Mouse (Mus musculus) liver, adult 10 weeks (tissue): ENCODE measurements around the gene Sart1. TPM values are rescaled to one million over a fixed set of nuclear protein-coding genes. Genes with fewer than 3 reads are reported as not detected.

Experiments used
- polyA plus RNA-seq: library from polyadenylated mRNA; stranded (reverse); fragments of 350-450 nt; fragmentation: Illumina TruSeq; extraction: RNeasy Lipid Tissue Mini Kit (QIAGEN cat#74804); gene quantifications from one replicate; pipeline ENCODE4 v1.2.3, GENCODE M21; 2014; ENCODE audit warnings: low read depth, low replicate concordance

Sart1 gene
- 4.6 TPM for polyA plus RNA-seq

GRCm38 (mm10) chr19:5388588-5389242 lies at the start of gene Sart1:
Gene Sart1 (minus strand): TSS chr19:5388703.

GRCm38 (mm10) chr19:5424782-5425741 lies 36.6 kb upstream of the Sart1 start, which contains the start of the genes Drap1 and AI837181:
Gene Drap1 (minus strand): TSS chr19:5424979.
Gene AI837181 (plus strand): TSS chr19:5425144.

GRCm38 (mm10) chr19:5402293-5402692 lies 13.8 kb upstream of the Sart1 start, which contains the start of gene Tsga10ip:
Gene Tsga10ip (minus strand): TSS chr19:5402526.

GRCm38 (mm10) chr19:5367053-5367359 lies 21.5 kb downstream of the Sart1 start, which contains the start of gene Banf1:
Gene Banf1 (minus strand): TSS chr19:5367168.

GRCm38 (mm10) chr19:5366175-5367052 lies 22.1 kb downstream of the Sart1 start, which contains the start of gene Eif1ad:
Gene Eif1ad (plus strand): TSS chr19:5366741.

GRCm38 (mm10) chr19:5349502-5349873 lies 39.0 kb downstream of the Sart1 start, which contains the start of gene Cst6:
Gene Cst6 (minus strand): TSS chr19:5349574.

GRCm38 (mm10) chr19:5335441-5335840 lies 53.1 kb downstream of the Sart1 start, which contains the start of gene Catsper1:
Gene Catsper1 (plus strand): TSS chr19:5335741.

Other genes starting within 250 kb of the Sart1 start
- 0.53 TPM for gene Pacs1, start 115.6 kb downstream of the Sart1 start, polyA plus RNA-seq
- gene Sf3b2, start 93.2 kb downstream of the Sart1 start, polyA plus RNA-seq = 25.1 TPM
- gene Gal3st3, start 90.4 kb downstream of the Sart1 start, polyA plus RNA-seq = not detected
- not detected for gene Catsper1, start 53.0 kb downstream of the Sart1 start, polyA plus RNA-seq
- gene Cst6, start 39.1 kb downstream of the Sart1 start, polyA plus RNA-seq = not detected
- gene Eif1ad, start 22.0 kb downstream of the Sart1 start, polyA plus RNA-seq = 7.1 TPM
- gene Banf1, start 21.5 kb downstream of the Sart1 start, polyA plus RNA-seq = 7.5 TPM
- not detected for gene Tsga10ip, start 13.8 kb upstream of the Sart1 start, polyA plus RNA-seq
- 7.4 TPM for gene Drap1, start 36.3 kb upstream of the Sart1 start, polyA plus RNA-seq
- 0.58 TPM for gene AI837181, start 36.4 kb upstream of the Sart1 start, polyA plus RNA-seq
- gene Fosl1, start 58.8 kb upstream of the Sart1 start, polyA plus RNA-seq = not detected
- gene Ccdc85b, start 69.2 kb upstream of the Sart1 start, polyA plus RNA-seq = 0.11 TPM
- gene Fibp, start 71.9 kb upstream of the Sart1 start, polyA plus RNA-seq = 5.5 TPM
- gene Ctsw, start 79.8 kb upstream of the Sart1 start, polyA plus RNA-seq = not detected
- not detected for gene Efemp2, start 85.3 kb upstream of the Sart1 start, polyA plus RNA-seq
- gene Mus81, start 99.7 kb upstream of the Sart1 start, polyA plus RNA-seq = 0.74 TPM
- 109 TPM for gene Cfl1, start 101.8 kb upstream of the Sart1 start, polyA plus RNA-seq
- gene 1700020D05Rik, start 115.1 kb upstream of the Sart1 start, polyA plus RNA-seq = not detected
- 0.64 TPM for gene Snx32, start 121.8 kb upstream of the Sart1 start, polyA plus RNA-seq
- gene Ovol1, start 171.9 kb upstream of the Sart1 start, polyA plus RNA-seq = not detected
- gene Ap5b1, start 179.3 kb upstream of the Sart1 start, polyA plus RNA-seq = not detected
- gene Rnaseh2c, start 213.2 kb upstream of the Sart1 start, polyA plus RNA-seq = 3.4 TPM
- gene Kat5, start 221.5 kb upstream of the Sart1 start, polyA plus RNA-seq = 7.2 TPM
- 2.4 TPM for gene Rela, start 248.8 kb upstream of the Sart1 start, polyA plus RNA-seq